Mouse (Mus musculus) brain, embryonic 14.5 days (tissue): ENCODE data around the gene Cdc123. TPM values are rescaled to one million over a fixed set of nuclear protein-coding genes. Genes with fewer than 3 reads are reported as not detected.

Experiments used
- DNase-seq: peaks from one replicate; pipeline ENCODE4 v3.0.0-alpha.2; 2011; ENCODE audit warnings: low read depth
- CTCF ChIP-seq: fragments of 200-500 bp; IDR thresholded peaks from 2 replicates; pipeline ENCODE4 v1.5.1; 2012; ENCODE audit warnings: inconsistent platforms, mild to moderate bottlenecking, moderate library complexity, borderline replicate concordance; ENCODE audit not compliant: insufficient read depth, insufficient read length; ENCODE audit errors: extremely low read depth
- POLR2A ChIP-seq: fragments of 200-500 bp; IDR thresholded peaks from 2 replicates; pipeline ENCODE4 v1.6.1; 2012; ENCODE audit warnings: mild to moderate bottlenecking, inconsistent platforms, borderline replicate concordance; ENCODE audit not compliant: poor library complexity, insufficient read depth, insufficient read length, severe bottlenecking; ENCODE audit errors: extremely low read depth
- polyA plus RNA-seq: library from polyadenylated mRNA; depleted of rRNA; stranded (reverse); fragments of >200 nt; gene quantifications from 2 replicates; pipeline ENCODE4 v1.2.3, GENCODE M21; 2012; rRNA removed

Gene Cdc123
- 151 and 186 TPM in 2 replicates for polyA plus RNA-seq

- peak; percentile 89 for TF ChIP-seq CTCF
- peak; percentile 52; the same call in 1 of the 2 replicates for TF ChIP-seq POLR2A
- DNase-seq: peak; percentile 99
Measured at GRCm38 (mm10) chr2:5844873-5845631, at the start of gene Cdc123, which contains the start of gene Nudt5. Cdc123 (minus strand) TSS chr2:5845164. Nudt5 (plus strand) TSS chr2:5845019.

DNA sequence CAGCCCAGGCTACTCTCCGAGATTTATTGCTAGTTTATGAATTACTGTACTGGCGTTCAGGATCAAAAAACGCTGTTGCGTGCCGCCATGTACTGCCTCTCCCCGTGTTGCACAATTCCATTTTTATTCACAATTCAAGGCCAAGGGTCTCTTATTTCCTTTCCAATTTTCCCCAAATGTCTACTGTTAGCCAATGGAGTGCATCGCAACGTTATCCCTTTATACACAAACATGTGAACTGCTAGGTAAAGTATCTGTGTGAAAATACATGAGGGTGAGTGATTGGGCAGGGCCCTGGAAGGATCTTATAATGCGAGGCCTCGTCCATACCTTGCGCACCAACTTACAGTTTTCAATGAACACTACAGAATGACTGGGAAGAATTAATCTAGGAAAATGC lies 49.3 kb upstream of the Cdc123 start:
- TF ChIP-seq POLR2A: no peak
- TF ChIP-seq CTCF: no peak
- DNase-seq: peak; percentile 44

GRCm38 (mm10) chr2:5889412-5889811 lies 44.4 kb upstream of the Cdc123 start:
- TF ChIP-seq CTCF (no peak), POLR2A (no peak)
- no peak for DNase-seq

GRCm38 (mm10) chr2:5888865-5889264 lies 43.9 kb upstream of the Cdc123 start:
- DNase-seq: no peak
- TF ChIP-seq CTCF: no peak
- no peak for TF ChIP-seq POLR2A

DNA sequence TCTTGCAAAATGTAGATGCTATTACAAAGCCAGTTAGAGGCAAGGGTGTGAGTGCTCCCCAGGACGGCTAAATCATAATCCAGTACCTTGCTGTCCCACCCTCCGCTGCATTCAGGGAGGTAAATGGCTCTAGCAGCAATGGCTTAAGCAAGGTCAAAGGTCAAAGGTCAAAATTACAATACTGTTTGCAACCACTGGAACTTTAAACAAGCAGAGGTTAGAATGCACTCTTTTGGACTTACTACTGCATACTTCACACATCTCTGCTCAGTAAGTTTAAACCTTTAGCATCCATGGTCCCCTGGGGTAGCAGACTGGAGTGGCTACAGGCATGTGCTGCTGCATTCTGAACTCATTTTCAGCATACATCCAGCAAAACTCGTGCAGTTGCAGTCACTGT lies 32.5 kb upstream of the Cdc123 start:
- TF ChIP-seq POLR2A (no peak), CTCF (no peak)
- no peak for DNase-seq

GRCm38 (mm10) chr2:5869746-5870145 lies 24.8 kb upstream of the Cdc123 start:
- TF ChIP-seq POLR2A: no peak
- TF ChIP-seq CTCF: no peak
- no peak for DNase-seq

DNA sequence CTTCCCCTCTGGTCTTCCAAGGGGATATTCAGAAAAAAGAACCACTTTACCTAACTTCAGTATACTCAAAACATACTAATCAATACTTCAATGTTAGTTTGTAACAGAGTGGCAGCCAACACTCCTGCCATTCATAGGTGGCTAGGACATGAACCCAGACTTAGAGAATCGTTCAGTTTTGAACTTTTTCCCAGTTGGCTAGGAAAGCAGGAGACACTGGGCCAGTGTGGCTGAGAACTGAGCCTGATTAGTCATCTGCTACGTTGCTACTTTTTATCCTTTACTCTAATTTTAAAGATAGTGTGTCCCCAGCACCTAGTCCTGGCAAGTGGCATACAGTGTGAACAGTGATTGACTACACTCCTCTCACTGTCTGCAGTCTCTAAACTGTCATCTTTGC lies 22.7 kb upstream of the Cdc123 start:
- no peak for DNase-seq
- TF ChIP-seq CTCF (no peak), POLR2A (no peak)

- TF ChIP-seq CTCF (no peak), POLR2A (no peak)
- DNase-seq: no peak
Measured at GRCm38 (mm10) chr2:5862834-5863233, 17.9 kb upstream of the Cdc123 start, which contains the start of gene Gm13199. Gm13199 (minus strand) TSS chr2:5862934.

- no peak for DNase-seq
- TF ChIP-seq CTCF: no peak
- no peak for TF ChIP-seq POLR2A
Measured at GRCm38 (mm10) chr2:5851866-5852265, 6.9 kb upstream of the Cdc123 start.

GRCm38 (mm10) chr2:5851116-5851515 lies 6.2 kb upstream of the Cdc123 start:
- no peak for DNase-seq
- TF ChIP-seq CTCF: no peak
- TF ChIP-seq POLR2A: no peak

DNA sequence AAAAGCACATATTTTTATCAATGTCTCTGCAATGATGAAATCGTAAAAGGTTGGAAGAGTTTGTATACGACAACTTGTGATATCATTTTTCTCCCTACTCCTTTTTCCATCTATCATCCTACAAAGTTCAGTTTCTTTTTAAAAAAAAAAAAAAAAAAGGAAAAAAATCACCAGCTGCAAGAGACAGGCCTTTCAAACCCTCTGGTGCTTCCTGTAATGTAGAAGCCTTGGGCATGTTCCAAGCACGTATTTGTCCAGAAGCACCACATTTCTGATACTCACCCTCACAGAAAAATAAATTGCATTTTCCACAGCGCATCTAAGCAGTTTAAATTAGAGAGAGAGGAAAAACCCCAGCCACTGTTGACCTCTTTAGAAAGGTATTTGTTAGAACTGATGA lies 862 bp upstream of the Cdc123 start:
- peak; percentile 14 for DNase-seq
- TF ChIP-seq POLR2A: no peak
- TF ChIP-seq CTCF: no peak
